Comparison of ENCODE assay signal across 18 mouse cellular contexts in the genomic region with DNA sequence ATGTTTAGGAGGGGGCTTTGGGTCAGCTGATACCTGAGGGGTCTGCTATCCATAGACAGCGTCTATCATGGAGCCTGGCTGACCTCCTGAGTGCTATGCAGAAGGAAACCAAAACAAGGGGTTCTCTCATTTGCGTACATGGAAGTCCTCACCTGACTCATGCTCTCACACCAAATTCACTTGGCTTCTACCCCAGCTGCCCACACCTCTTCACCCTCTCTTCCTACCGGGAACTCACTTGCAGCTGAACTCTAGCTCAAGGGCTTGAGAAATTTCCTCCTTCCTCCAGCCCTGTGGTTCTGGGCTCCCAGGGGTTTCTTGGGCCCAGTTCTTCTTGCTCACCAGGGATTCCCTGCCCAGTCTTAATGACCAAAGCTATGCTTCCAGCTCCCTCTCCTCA. TPM values are rescaled to one million over a fixed set of nuclear protein-coding genes. Genes with fewer than 3 reads are reported as not detected.
DNase-seq lines count a peak whose midpoint lies in the region; ATAC-seq and TF ChIP-seq lines count a peak whose summit lies in the region.
"Had no signal": no experiment of that assay in that cellular context is flagged by ENCODE, and none has a peak within 500 bp of the region (broad histone marks: within the 10 kb centered on the region; RNA-seq: fewer than 3 reads in every experiment).

No protein-coding gene starts in this region.

- H3K36me3 ChIP-seq in liver, adult 2 months (ENCODE audit: control insufficient read depth, insufficient read depth, low read length) = no peaks in the 10 kb centered on the region
- no peaks in the 10 kb centered on the region for H3K36me3 ChIP-seq in liver, embryonic 12.5 days
- H3K36me3 ChIP-seq in intestine, embryonic 16.5 days (ENCODE audit: control insufficient read depth, insufficient read depth, low read length) = no peaks in the 10 kb centered on the region
- no peaks in the 10 kb centered on the region for H3K36me3 ChIP-seq in midbrain, embryonic 10.5 days
- H3K36me3 ChIP-seq: forebrain, embryonic 12.5 days; heart, embryonic 15.5 days; hindbrain, embryonic 12.5 days; lung, embryonic 15.5 days had no signal

- no peak for TF ChIP-seq CTCF in liver, adult 2 months (IDR thresholded peaks at IDR 0.05; ENCODE audit: low read depth, low read length)
- TF ChIP-seq CTCF in bone marrow, adult 2 months (IDR thresholded peaks at IDR 0.05; ENCODE audit: control insufficient read depth, insufficient read depth, low read length) = no peak
- TF ChIP-seq CTCF in layer of hippocampus, adult 2 months (conservative IDR thresholded peaks at IDR 0.05) = no peak

- no peaks in the 10 kb centered on the region for H3K79me2 ChIP-seq in liver, adult 2 months (ENCODE audit: control insufficient read depth, insufficient read depth, low read length)

- peak overlapping the region; percentile 12; the same call in 1 of the 2 replicates for H3K27ac ChIP-seq in liver, adult 2 months (replicated peaks; ENCODE audit: insufficient read depth, low read depth, low read length)
- no peak overlapping the region for H3K27ac ChIP-seq in liver, embryonic 12.5 days
- peak overlapping the region; percentile 55 for H3K27ac ChIP-seq in bone marrow, adult 2 months (ENCODE audit: control insufficient read depth, insufficient read depth, low read depth, low read length, poor library complexity)
- no peak overlapping the region for H3K27ac ChIP-seq in intestine, embryonic 16.5 days (ENCODE audit: low read length)
- no peak overlapping the region for H3K27ac ChIP-seq in midbrain, embryonic 10.5 days (replicated peaks)
- no peak overlapping the region for H3K27ac ChIP-seq in layer of hippocampus, adult 2 months
- H3K27ac ChIP-seq: forebrain, embryonic 12.5 days; heart, embryonic 15.5 days; hindbrain, embryonic 12.5 days had no signal

- WGBS in liver, adult 2 months = 83% methylated on average over 3 of the region's 3 CpGs
- 52% methylated on average over 3 of the region's 3 CpGs for WGBS in liver, embryonic 12.5 days (ENCODE audit: insufficient replicate concordance)
- 13% methylated on average over 3 of the region's 3 CpGs for WGBS in bone marrow, adult 2 months
- 76% methylated on average over 3 of the region's 3 CpGs for WGBS in intestine, embryonic 16.5 days
- WGBS in midbrain, embryonic 10.5 days = 85% methylated on average over 3 of the region's 3 CpGs

- TF ChIP-seq POLR2A in liver, adult 2 months (IDR thresholded peaks at IDR 0.05; ENCODE audit: extremely low read depth, insufficient read depth, low read length) = no peak
- no peak for TF ChIP-seq POLR2A in bone marrow, adult 2 months (IDR thresholded peaks at IDR 0.05; ENCODE audit: borderline replicate concordance, control insufficient read depth, low read depth, low read length)

- no peak for ATAC-seq in liver, embryonic 12.5 days
- ATAC-seq in intestine, embryonic 16.5 days = no peak
- peak; percentile 23; the same call in 1 of the 2 replicates for ATAC-seq in megakaryocyte, adult 5-6 weeks (ENCODE audit: poor library complexity, severe bottlenecking)

- DNase-seq in liver, adult 2 months (ENCODE audit: extremely low read depth, low read depth, low spot score) = no peak
- DNase-seq in cerebellum, adult 8-10 months = no peak
- no peak for DNase-seq in midbrain, embryonic 10.5 days (ENCODE audit: low spot score)
- DNase-seq in layer of hippocampus, adult 2 months (ENCODE audit: low spot score in 2 of 2) = no peak
- DNase-seq: adrenal gland, postnatal 25 days; layer of hippocampus, postnatal 36 days; midbrain, embryonic 14.5 days; retina, postnatal 1 day; right cerebral cortex, postnatal 4 days had no signal

- no peaks in the 10 kb centered on the region for H3K27me3 ChIP-seq in liver, adult 2 months (ENCODE audit: control insufficient read depth, insufficient read depth, low read length)
- peaks cover 12% of the 10 kb centered on the region for H3K27me3 ChIP-seq in liver, embryonic 12.5 days (replicated peaks)
- H3K27me3 ChIP-seq in intestine, embryonic 16.5 days (replicated peaks; ENCODE audit: control insufficient read depth, insufficient read depth, low read length) = no peaks in the 10 kb centered on the region
- no peaks in the 10 kb centered on the region for H3K27me3 ChIP-seq in midbrain, embryonic 10.5 days (ENCODE audit: low read depth, poor library complexity, severe bottlenecking)
- H3K27me3 ChIP-seq: forebrain, embryonic 12.5 days; heart, embryonic 15.5 days; hindbrain, embryonic 12.5 days; lung, embryonic 15.5 days had no signal

- H3K4me3 ChIP-seq in liver, adult 2 months (ENCODE audit: insufficient read depth, low read depth, low read length) = no peak overlapping the region
- H3K4me3 ChIP-seq in liver, embryonic 12.5 days = no peak overlapping the region
- peak overlapping the region; percentile 48 for H3K4me3 ChIP-seq in bone marrow, adult 2 months (replicated peaks; ENCODE audit: control insufficient read depth, low read depth, low read length)
- no peak overlapping the region for H3K4me3 ChIP-seq in intestine, embryonic 16.5 days (ENCODE audit: low read length)
- no peak overlapping the region for H3K4me3 ChIP-seq in midbrain, embryonic 10.5 days
- H3K4me3 ChIP-seq in layer of hippocampus, adult 2 months = no peak overlapping the region
- H3K4me3 ChIP-seq: forebrain, embryonic 12.5 days; heart, embryonic 15.5 days; hindbrain, embryonic 12.5 days; lung, embryonic 15.5 days; myocyte had no signal

- H3K4me2 ChIP-seq in liver, embryonic 12.5 days = no peak overlapping the region
- no peak overlapping the region for H3K4me2 ChIP-seq in intestine, embryonic 16.5 days (ENCODE audit: low read depth, low read length)
- H3K4me2 ChIP-seq: forebrain, embryonic 12.5 days; hindbrain, embryonic 12.5 days; lung, embryonic 15.5 days had no signal

- H3K9me3 ChIP-seq in liver, embryonic 12.5 days (replicated peaks) = no peaks in the 10 kb centered on the region
- H3K9me3 ChIP-seq in intestine, embryonic 16.5 days (ENCODE audit: control insufficient read depth, low read length) = no peaks in the 10 kb centered on the region
- no peaks in the 10 kb centered on the region for H3K9me3 ChIP-seq in midbrain, embryonic 10.5 days (replicated peaks)
- H3K9me3 ChIP-seq: forebrain, embryonic 12.5 days; heart, embryonic 15.5 days; hindbrain, embryonic 12.5 days; lung, embryonic 15.5 days had no signal

- H3K4me1 ChIP-seq in liver, adult 2 months (ENCODE audit: control insufficient read depth, insufficient read depth, low read length) = no peaks in the 10 kb centered on the region
- peaks cover 10% of the 10 kb centered on the region for H3K4me1 ChIP-seq in liver, embryonic 12.5 days
- H3K4me1 ChIP-seq in bone marrow, adult 2 months (ENCODE audit: control insufficient read depth, insufficient read depth, low read length) = peaks cover 9% of the 10 kb centered on the region; the same call in 1 of the 2 replicates
- peaks cover 18% of the 10 kb centered on the region; the same call in 1 of the 2 replicates for H3K4me1 ChIP-seq in intestine, embryonic 16.5 days (ENCODE audit: control insufficient read depth, insufficient read depth, low read length)
- H3K4me1 ChIP-seq in midbrain, embryonic 10.5 days = peaks cover 5% of the 10 kb centered on the region; the same call in 1 of the 2 replicates
- H3K4me1 ChIP-seq: forebrain, embryonic 12.5 days had no signal

- no peak overlapping the region for H3K9ac ChIP-seq in liver, adult 2 months (ENCODE audit: low read depth, low read length)
- no peak overlapping the region for H3K9ac ChIP-seq in liver, embryonic 12.5 days
- H3K9ac ChIP-seq in intestine, embryonic 16.5 days (ENCODE audit: low read depth, low read length) = 0 out of 2 replicates have a peak overlapping the region, but pooled peaks have one; percentile 35
- H3K9ac ChIP-seq: forebrain, embryonic 12.5 days; heart, embryonic 15.5 days; hindbrain, embryonic 12.5 days; lung, embryonic 15.5 days had no signal

RNA-seq across cellular contexts. Expression of a gene that starts 0.6 kb away (rescaled TPM):
- 1.0 and 1.3 TPM in 2 replicates for total RNA-seq in liver, adult 2 months (2014; rRNA removed)
- polyA plus RNA-seq in liver, adult 2 months (2012; rRNA removed) = 0.73 and 1.0 TPM in 2 replicates
- polyA plus RNA-seq in liver, embryonic 12.5 days (2016; fragmentation: Nextera tagmentation; extraction: Ambion mirVana) = 0.77 and 0.94 TPM in 2 replicates
- polyA plus RNA-seq in bone marrow, adult 2 months (2011; ENCODE audit: insufficient read depth, insufficient read length, low replicate concordance, missing spikeins) = 3.2 and 6.7 TPM in 2 replicates
- 1.5 and 1.6 TPM in 2 replicates for polyA plus RNA-seq in intestine, embryonic 16.5 days (2015; fragmentation: Nextera tagmentation; extraction: Ambion mirVana)
- total RNA-seq in megakaryocyte, adult 5-6 weeks (2015) = 19.6 and 20.6 TPM in 2 replicates
- total RNA-seq in megakaryocyte, adult 5-6 weeks (2017) = 38.9 and 40.8 TPM in 2 replicates
- polyA plus RNA-seq in midbrain, embryonic 10.5 days (2016; fragmentation: Nextera tagmentation; extraction: Ambion mirVana) = 0.41 and 0.56 TPM in 2 replicates
- total RNA-seq in layer of hippocampus, adult 2 months (2021) = 1 to 10 TPM; 1.0 to 1.1 TPM
- polyA plus RNA-seq: myocyte had no signal

RNA-seq across cellular contexts. Expression of a gene that starts 27.9 kb away (rescaled TPM):
- 17.0 and 26.1 TPM in 2 replicates for total RNA-seq in liver, adult 2 months (2014; rRNA removed)
- polyA plus RNA-seq in liver, adult 2 months (2012; rRNA removed) = 9.7 and 10.4 TPM in 2 replicates
- 143 and 148 TPM in 2 replicates for polyA plus RNA-seq in liver, embryonic 12.5 days (2016; fragmentation: Nextera tagmentation; extraction: Ambion mirVana)
- 128 and 173 TPM in 2 replicates for polyA plus RNA-seq in bone marrow, adult 2 months (2011; ENCODE audit: insufficient read depth, insufficient read length, low replicate concordance, missing spikeins)
- 140 and 150 TPM in 2 replicates for polyA plus RNA-seq in intestine, embryonic 16.5 days (2015; fragmentation: Nextera tagmentation; extraction: Ambion mirVana)
- total RNA-seq in megakaryocyte, adult 5-6 weeks (2015) = 113 and 122 TPM in 2 replicates
- 368 and 380 TPM in 2 replicates for total RNA-seq in megakaryocyte, adult 5-6 weeks (2017)
- 203 and 216 TPM in 2 replicates for polyA plus RNA-seq in midbrain, embryonic 10.5 days (2016; fragmentation: Nextera tagmentation; extraction: Ambion mirVana)
- total RNA-seq in layer of hippocampus, adult 2 months (2021) = 10 to 100 TPM; 87.9 to 92.9 TPM

RNA-seq across cellular contexts. Expression of a gene that starts 29.8 kb away (rescaled TPM):
- 59.5 and 87.1 TPM in 2 replicates for total RNA-seq in liver, adult 2 months (2014; rRNA removed)
- polyA plus RNA-seq in liver, adult 2 months (2012; rRNA removed) = 25.9 and 26.2 TPM in 2 replicates
- 2,000 and 2,061 TPM in 2 replicates for polyA plus RNA-seq in liver, embryonic 12.5 days (2016; fragmentation: Nextera tagmentation; extraction: Ambion mirVana)
- 886 and 890 TPM in 2 replicates for polyA plus RNA-seq in bone marrow, adult 2 months (2011; ENCODE audit: insufficient read depth, insufficient read length, low replicate concordance, missing spikeins)
- 1,346 and 1,379 TPM in 2 replicates for polyA plus RNA-seq in intestine, embryonic 16.5 days (2015; fragmentation: Nextera tagmentation; extraction: Ambion mirVana)
- total RNA-seq in megakaryocyte, adult 5-6 weeks (2015) = 240 and 279 TPM in 2 replicates
- 502 and 628 TPM in 2 replicates for total RNA-seq in megakaryocyte, adult 5-6 weeks (2017)
- polyA plus RNA-seq in midbrain, embryonic 10.5 days (2016; fragmentation: Nextera tagmentation; extraction: Ambion mirVana) = 965 and 979 TPM in 2 replicates
- 100 to 1,000 TPM; 416 to 419 TPM for total RNA-seq in layer of hippocampus, adult 2 months (2021)

RNA-seq across cellular contexts. Expression of a gene that starts 53.0 kb away (rescaled TPM):
- total RNA-seq in liver, adult 2 months (2014; rRNA removed) = 2.7 and 3.6 TPM in 2 replicates
- polyA plus RNA-seq in liver, adult 2 months (2012; rRNA removed) = 5.5 and 6.0 TPM in 2 replicates
- 9.3 and 10.6 TPM in 2 replicates for polyA plus RNA-seq in liver, embryonic 12.5 days (2016; fragmentation: Nextera tagmentation; extraction: Ambion mirVana)
- 5.4 and 20.0 TPM in 2 replicates for polyA plus RNA-seq in bone marrow, adult 2 months (2011; ENCODE audit: insufficient read depth, insufficient read length, low replicate concordance, missing spikeins)
- polyA plus RNA-seq in intestine, embryonic 16.5 days (2015; fragmentation: Nextera tagmentation; extraction: Ambion mirVana) = 11.6 and 12.4 TPM in 2 replicates
- total RNA-seq in megakaryocyte, adult 5-6 weeks (2015) = 7.4 TPM in 2 replicates
- total RNA-seq in megakaryocyte, adult 5-6 weeks (2017) = 5.2 and 5.6 TPM in 2 replicates
- 13.0 and 14.7 TPM in 2 replicates for polyA plus RNA-seq in midbrain, embryonic 10.5 days (2016; fragmentation: Nextera tagmentation; extraction: Ambion mirVana)
- 10 to 100 TPM; 13.1 to 13.3 TPM for total RNA-seq in layer of hippocampus, adult 2 months (2021)

Comparison
In these comparisons a context has a peak if more than half of its experiments do, and no peak if none do; other contexts are left out.
1. H3K27ac ChIP-seq: peak in liver, adult 2 months (single experiment) and bone marrow, adult 2 months (single experiment); none in liver, embryonic 12.5 days (single experiment), intestine, embryonic 16.5 days (single experiment), midbrain, embryonic 10.5 days (single experiment) and layer of hippocampus, adult 2 months (single experiment).
2. RNA of a gene that starts 27.9 kb away (polyA plus RNA-seq): 203 to 216 TPM in midbrain, embryonic 10.5 days, 128 to 173 TPM in bone marrow, adult 2 months, 140 to 150 TPM in intestine, embryonic 16.5 days and 143 to 148 TPM in liver, embryonic 12.5 days; 9.7 to 10.4 TPM in liver, adult 2 months; every median in the first group is over 10 times any median in the second.
3. RNA of a gene that starts 29.8 kb away (polyA plus RNA-seq): 2,000 to 2,061 TPM in liver, embryonic 12.5 days, 1,346 to 1,379 TPM in intestine, embryonic 16.5 days, 965 to 979 TPM in midbrain, embryonic 10.5 days and 886 to 890 TPM in bone marrow, adult 2 months; 25.9 to 26.2 TPM in liver, adult 2 months; every median in the first group is over 10 times any median in the second.